Mouse (Mus musculus) forebrain, postnatal 0 days (tissue): ENCODE measurements around the gene Hyal1. TPM values are rescaled to one million over a fixed set of nuclear protein-coding genes. Genes with fewer than 3 reads are reported as not detected.
A peak's percentile ranks its signal among the peaks of the same experiment; 100 is the strongest.

Source experiments
- ATAC-seq: fragments of 200-750 bp; cut with Nextera tagmentation; 2 replicates; pipeline ENCODE4 v1.8.0; 2017; ENCODE audit warnings: mild to moderate bottlenecking, moderate library complexity
- DNase-seq: peaks from one replicate; pipeline ENCODE4 v3.0.0-alpha.2; 2015
- H3K27ac ChIP-seq: fragments of 300-500 bp; sonication (generic); 2 replicates; pipeline ENCODE4 v1.5.1; 2014; ENCODE audit warnings: low read depth, mild to moderate bottlenecking, antibody characterized with exemption, low read length, moderate library complexity, mixed read lengths
- H3K27me3 ChIP-seq: fragments of 300-500 bp; sonication (generic); 2 replicates; pipeline ENCODE4 v1.6.1; 2014; ENCODE audit warnings: mild to moderate bottlenecking, low read length, mixed read lengths; ENCODE audit not compliant: insufficient read depth
- H3K36me3 ChIP-seq: fragments of 300-500 bp; sonication (generic); 2 replicates; pipeline ENCODE4 v1.6.1; 2014; ENCODE audit warnings: mild to moderate bottlenecking, moderate library complexity; ENCODE audit not compliant: insufficient read depth
- H3K4me1 ChIP-seq: fragments of 300-500 bp; sonication (generic); 2 replicates; pipeline ENCODE4 v1.6.1; 2014; ENCODE audit warnings: antibody characterized with exemption; ENCODE audit not compliant: insufficient read depth
- H3K4me2 ChIP-seq: fragments of 300-500 bp; sonication (generic); 2 replicates; pipeline ENCODE4 v1.6.1; 2014; ENCODE audit warnings: low read depth, mild to moderate bottlenecking, moderate library complexity
- H3K4me3 ChIP-seq: fragments of 300-500 bp; sonication (generic); 2 replicates; pipeline ENCODE4 v1.5.1; 2014; ENCODE audit warnings: low read depth, low read length, mixed read lengths
- H3K9ac ChIP-seq: fragments of 300-500 bp; sonication (generic); 2 replicates; pipeline ENCODE4 v1.6.1; 2014; ENCODE audit warnings: mild to moderate bottlenecking
- H3K9me3 ChIP-seq: fragments of 300-500 bp; sonication (generic); 2 replicates; pipeline ENCODE4 v1.6.1; 2016; ENCODE audit warnings: low read length
- CTCF ChIP-seq: sonication (generic); IDR thresholded peaks from 2 replicates; pipeline ENCODE4 v1.5.1; 2016; ENCODE audit warnings: antibody characterized with exemption, control low read depth, low read depth
- WGBS: fragments of 180-500 bp; shearing (Covaris S2); extraction: QIAGEN DNeasy Blood & Tissue Kit; methylation state at CpG from one replicate; pipeline ENCODE4 v1.1.7; 2014; 5-methylcytosine and 5-hydroxymethylcytosine counted together
- polyA plus RNA-seq: library from polyadenylated mRNA; unstranded; fragments of >200 nt; fragmentation: Nextera tagmentation; extraction: Ambion mirVana; gene quantifications from 2 replicates; pipeline ENCODE4 v1.2.1, GENCODE M21; 2015
- total RNA-seq: library from RNA; depleted of rRNA; stranded (reverse); fragments of >200 nt; gene quantifications from 2 replicates; pipeline ENCODE4 v1.2.3, GENCODE M21; 2014; rRNA removed

Gene Hyal1
- total and polyA plus RNA-seq, 2 experiments from 2014 or later = 1.9 to 3.5 TPM

GRCm38 (mm10) chr9:107630576-107630975, 53.8 kb downstream of the Hyal1 start:
- Histone ChIP-seq H3K36me3 (no peaks in the 10 kb centered on the region), H3K27me3 (no peaks in the 10 kb centered on the region), H3K9ac (peak overlapping the region; percentile 18; the same call in 1 of the 2 replicates), H3K4me2 (peak overlapping the region; percentile 34), H3K4me3 (no peak overlapping the region), H3K4me1 (peaks cover 63% of the 10 kb centered on the region), H3K9me3 (no peaks in the 10 kb centered on the region), H3K27ac (peak overlapping the region; percentile 90)
- TF ChIP-seq CTCF = no peak
- peak; percentile 6 for ATAC-seq
- WGBS = 4% methylated on average over 4 of the region's 4 CpGs
- DNase-seq = peak; percentile 72

Other genes starting within 250 kb of the Hyal1 start
- gene Hemk1, start 238.6 kb upstream of the Hyal1 start, total RNA-seq = 14.1 and 14.2 TPM in 2 replicates
- 12.9 and 13.4 TPM in 2 replicates for gene Hemk1, start 238.6 kb upstream of the Hyal1 start, polyA plus RNA-seq
- gene 6430571L13Rik, start 236.3 kb upstream of the Hyal1 start, total RNA-seq = 5.2 and 7.2 TPM in 2 replicates
- gene 6430571L13Rik, start 236.3 kb upstream of the Hyal1 start, polyA plus RNA-seq = 3.7 and 6.0 TPM in 2 replicates
- gene Cacna2d2, start 177.3 kb upstream of the Hyal1 start, total RNA-seq = 29.7 and 49.5 TPM in 2 replicates
- 3.0 and 5.0 TPM in 2 replicates for gene Cacna2d2, start 177.3 kb upstream of the Hyal1 start, polyA plus RNA-seq
- 44.3 and 51.4 TPM in 2 replicates for gene Tmem115, start 43.0 kb upstream of the Hyal1 start, total RNA-seq
- gene Tmem115, start 43.0 kb upstream of the Hyal1 start, polyA plus RNA-seq = 49.7 and 50.4 TPM in 2 replicates
- gene Cyb561d2, start 34.7 kb upstream of the Hyal1 start, total RNA-seq = 36.0 and 42.7 TPM in 2 replicates
- 47.0 and 48.3 TPM in 2 replicates for gene Cyb561d2, start 34.7 kb upstream of the Hyal1 start, polyA plus RNA-seq
- gene Nprl2, start 34.7 kb upstream of the Hyal1 start, total RNA-seq = 59.9 and 73.3 TPM in 2 replicates
- 65.9 and 70.4 TPM in 2 replicates for gene Nprl2, start 34.7 kb upstream of the Hyal1 start, polyA plus RNA-seq
- 6.4 and 11.6 TPM in 2 replicates for gene Zmynd10, start 29.6 kb upstream of the Hyal1 start, total RNA-seq
- gene Zmynd10, start 29.6 kb upstream of the Hyal1 start, polyA plus RNA-seq = 5.9 and 7.0 TPM in 2 replicates
- gene Rassf1, start 25.4 kb upstream of the Hyal1 start, total RNA-seq = 21.7 and 25.2 TPM in 2 replicates
- gene Rassf1, start 25.4 kb upstream of the Hyal1 start, polyA plus RNA-seq = 26.6 and 33.3 TPM in 2 replicates
- gene Tusc2, start 13.7 kb upstream of the Hyal1 start, total RNA-seq = 109 and 118 TPM in 2 replicates
- gene Tusc2, start 13.7 kb upstream of the Hyal1 start, polyA plus RNA-seq = 128 and 129 TPM in 2 replicates
- gene Hyal2, start 9.0 kb upstream of the Hyal1 start, total RNA-seq = 48.5 and 51.5 TPM in 2 replicates
- gene Hyal2, start 9.0 kb upstream of the Hyal1 start, polyA plus RNA-seq = 42.2 and 43.1 TPM in 2 replicates
- 15.8 and 27.0 TPM in 2 replicates for gene Naa80, start 2.0 kb downstream of the Hyal1 start, total RNA-seq
- 18.8 and 21.3 TPM in 2 replicates for gene Naa80, start 2.0 kb downstream of the Hyal1 start, polyA plus RNA-seq
- gene Hyal3, start 3.9 kb downstream of the Hyal1 start, total RNA-seq = 1.00 and 2.9 TPM in 2 replicates
- gene Hyal3, start 3.9 kb downstream of the Hyal1 start, polyA plus RNA-seq = 1.3 and 1.5 TPM in 2 replicates
- gene Ifrd2, start 10.7 kb downstream of the Hyal1 start, total RNA-seq = 11.7 and 13.8 TPM in 2 replicates
- gene Ifrd2, start 10.7 kb downstream of the Hyal1 start, polyA plus RNA-seq = 6.2 and 7.4 TPM in 2 replicates
- gene Sema3b, start 32.3 kb downstream of the Hyal1 start, total RNA-seq = 6.5 and 6.6 TPM in 2 replicates
- 3.9 and 4.4 TPM in 2 replicates for gene Sema3b, start 32.3 kb downstream of the Hyal1 start, polyA plus RNA-seq
- 200 and 223 TPM in 2 replicates for gene Gnai2, start 58.4 kb downstream of the Hyal1 start, total RNA-seq
- gene Gnai2, start 58.4 kb downstream of the Hyal1 start, polyA plus RNA-seq = 267 and 287 TPM in 2 replicates
- 43.5 and 60.9 TPM in 2 replicates for gene Slc38a3, start 92.6 kb downstream of the Hyal1 start, total RNA-seq
- 38.7 and 39.8 TPM in 2 replicates for gene Slc38a3, start 92.6 kb downstream of the Hyal1 start, polyA plus RNA-seq
- gene Gnat1, start 102.8 kb downstream of the Hyal1 start, total RNA-seq = 0.24 TPM in 1 of 2 replicates, not detected in the other
- 0.73 and 1.8 TPM in 2 replicates for gene Gnat1, start 102.8 kb downstream of the Hyal1 start, polyA plus RNA-seq
- 56.6 and 61.4 TPM in 2 replicates for gene Sema3f, start 133.5 kb downstream of the Hyal1 start, total RNA-seq
- 7.1 and 7.8 TPM in 2 replicates for gene Sema3f, start 133.5 kb downstream of the Hyal1 start, polyA plus RNA-seq
- 173 and 208 TPM in 2 replicates for gene Rbm5, start 194.1 kb downstream of the Hyal1 start, total RNA-seq
- gene Rbm5, start 194.1 kb downstream of the Hyal1 start, polyA plus RNA-seq = 111 and 152 TPM in 2 replicates